Mouse (Mus musculus): Measurements from ENCODE around the gene Ppp4r1.

GRCm38 (mm10) chr17:65777461-65777860, 4.9 kb upstream of the Ppp4r1 start:
- TF ChIP-seq GATA1 (IDR thresholded peaks at IDR 0.05; ENCODE audit: borderline replicate concordance, low read length) (no peak), FLI1 (IDR thresholded peaks at IDR 0.05; ENCODE audit: low read length) (no peak)

Measured in megakaryocyte, embryonic 14.5 days (primary cell).